Mouse (Mus musculus) small intestine, adult 10 weeks (tissue): Measurements from ENCODE around the gene Kctd20. TPM values are rescaled to one million over a fixed set of nuclear protein-coding genes. Genes with fewer than 3 reads are reported as not detected.

Source experiments
- polyA plus RNA-seq: library from polyadenylated mRNA; stranded (reverse); fragments of 350-450 nt; fragmentation: Illumina TruSeq; extraction: RNeasy Lipid Tissue Mini Kit (QIAGEN cat#74804); gene quantifications from one replicate; pipeline ENCODE4 v1.2.3, GENCODE M21; 2014; ENCODE audit warnings: low replicate concordance

The Kctd20 gene
- 24.6 TPM for polyA plus RNA-seq

DNA sequence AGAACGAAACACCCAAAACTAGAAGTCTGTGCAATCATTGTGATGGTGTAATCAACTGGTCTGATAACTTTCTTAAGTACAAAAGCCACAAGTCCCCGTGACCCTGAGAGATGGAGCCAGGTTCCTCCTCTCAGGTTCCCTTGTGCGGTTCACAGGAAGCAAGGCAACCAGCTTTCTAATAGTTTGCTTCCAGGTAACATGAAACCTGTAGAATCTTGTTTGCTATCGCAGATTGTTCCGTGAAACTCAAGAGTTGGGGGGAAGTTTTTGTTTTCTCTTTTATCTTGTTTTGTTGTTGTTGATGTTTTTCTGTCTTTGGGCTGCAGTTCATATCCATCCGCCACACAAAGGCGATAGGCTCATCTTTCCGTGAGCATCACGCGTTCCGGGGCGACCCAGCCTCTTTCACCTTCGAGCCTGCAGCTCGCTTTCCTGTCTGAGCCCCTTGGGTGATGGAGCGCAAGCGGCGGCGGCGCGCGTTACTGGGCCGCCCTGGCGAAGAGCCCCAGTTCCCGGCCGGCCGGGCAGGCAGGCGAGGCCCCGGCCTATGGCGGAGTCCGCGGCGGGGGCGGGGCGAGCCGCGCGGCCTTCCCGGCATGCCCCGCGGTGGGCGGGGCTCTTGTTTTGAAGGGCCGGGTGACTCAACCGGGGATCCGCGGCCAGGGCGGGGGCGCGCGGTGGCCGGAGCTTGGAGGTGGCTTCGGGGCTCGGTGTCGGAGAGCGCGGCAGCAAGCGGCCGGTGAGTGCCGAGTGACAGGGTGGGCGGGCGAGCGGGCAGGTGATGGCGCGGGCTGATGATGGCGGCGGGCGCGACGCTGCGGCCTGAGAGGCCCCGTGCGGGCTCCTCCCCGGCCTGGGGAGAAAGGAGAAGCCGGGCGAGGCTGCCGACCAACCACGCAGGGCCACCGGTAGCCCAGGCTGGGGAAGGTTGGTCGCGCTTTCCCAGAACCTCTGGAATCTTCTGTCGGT is at the start of gene Kctd20:
Gene Kctd20 (plus strand): TSS at position 120 of the 969 bp plus-strand sequence.

DNA sequence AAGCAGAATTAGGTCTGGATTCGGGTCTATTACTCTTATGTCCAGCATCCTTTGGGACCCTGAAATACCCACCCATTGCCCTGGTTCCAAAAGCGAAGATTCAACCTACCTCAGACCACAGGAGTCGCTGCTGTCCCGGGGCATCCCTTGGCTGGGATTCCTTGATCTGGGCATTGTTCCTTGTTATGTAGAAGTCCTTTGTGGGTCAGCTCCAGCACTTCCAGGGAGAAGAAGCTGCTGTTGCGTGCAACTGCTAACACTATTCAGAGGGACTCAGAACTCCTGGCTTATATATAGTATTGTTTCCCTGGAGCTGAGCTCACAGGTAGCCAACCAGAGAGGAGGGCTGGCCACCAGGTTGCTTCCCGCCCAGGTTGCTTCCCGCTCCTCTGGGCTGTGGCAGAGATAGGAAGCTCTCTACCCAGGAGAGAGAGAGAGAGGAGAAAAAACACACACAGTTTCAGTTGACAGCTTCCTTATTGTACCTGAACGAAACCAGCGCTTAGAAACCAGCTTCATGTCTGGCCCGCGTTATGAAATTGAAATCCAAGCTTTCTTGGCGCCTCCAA is 36.6 kb upstream of the Kctd20 start, which contains the start of gene 4930539E08Rik:
Gene 4930539E08Rik (minus strand): TSS at position 265 of the 569 bp plus-strand sequence.

DNA sequence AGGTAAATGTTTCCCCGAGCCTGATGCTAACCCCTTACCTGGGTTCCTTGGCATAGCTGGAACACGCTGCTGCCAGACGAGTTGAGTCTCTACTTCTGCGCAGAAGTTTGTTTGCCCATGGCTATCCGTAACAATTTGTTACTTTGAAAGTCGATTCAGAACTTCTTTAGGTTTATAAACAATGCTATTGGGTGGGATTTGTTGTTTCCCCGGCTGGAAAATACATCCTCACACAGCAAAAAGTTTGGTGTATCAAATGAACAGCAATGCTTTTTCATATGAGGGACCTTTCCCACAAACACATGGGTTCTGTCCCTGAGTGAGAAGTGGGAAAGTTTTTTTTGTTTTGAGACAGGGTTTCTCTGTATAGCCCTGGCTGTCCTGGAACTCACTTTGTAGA is 8.0 kb upstream of the Kctd20 start, which contains the start of gene Pxt1:
Gene Pxt1 (minus strand): TSS at position 101 of the 400 bp plus-strand sequence.

DNA sequence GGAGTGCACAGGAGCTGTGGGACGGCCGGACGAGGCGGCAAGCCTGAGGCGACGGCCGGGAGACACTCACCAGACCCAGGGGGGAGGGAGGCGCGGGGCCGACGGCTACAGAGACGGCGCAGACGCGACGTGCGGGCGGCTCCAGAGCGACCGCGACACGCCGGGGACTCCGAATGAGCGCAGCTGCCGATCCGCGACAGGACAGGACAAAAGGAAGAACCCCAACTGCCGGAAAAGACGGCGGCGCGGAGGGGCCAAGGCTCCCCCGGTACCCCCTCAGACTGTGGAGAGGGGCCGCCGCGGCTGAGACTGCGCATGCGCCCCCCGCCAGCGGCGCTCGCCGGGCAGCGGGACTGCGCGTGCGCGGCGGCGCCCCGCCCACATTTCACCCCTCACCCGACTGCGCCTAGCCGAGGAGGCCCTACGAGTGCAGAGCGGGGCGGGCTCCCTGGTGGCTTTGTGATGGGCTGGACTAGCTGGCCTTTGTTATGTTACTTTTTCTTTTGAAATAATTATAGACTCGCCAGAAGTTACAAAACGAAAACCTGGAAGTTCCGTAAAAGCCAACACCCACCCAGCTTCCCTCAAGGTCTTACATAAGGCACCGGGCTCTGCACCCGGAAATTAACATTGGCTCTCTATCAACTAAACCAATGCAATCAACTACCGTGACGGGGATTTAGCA is 56.0 kb downstream of the Kctd20 start, which contains the start of gene Stk38:
Gene Stk38 (minus strand): TSS at position 355 of the 685 bp plus-strand sequence.

Other genes with a start within 250 kb of the Kctd20 start
- gene AC170998.1, start 225.9 kb upstream of the Kctd20 start, polyA plus RNA-seq, result 1.7 TPM
- gene Mapk13, start 182.7 kb upstream of the Kctd20 start, polyA plus RNA-seq, result 3.9 TPM
- 34.0 TPM for gene Brpf3, start 150.9 kb upstream of the Kctd20 start, polyA plus RNA-seq
- gene Pnpla1, start 93.5 kb upstream of the Kctd20 start, polyA plus RNA-seq, result 0.33 TPM
- 19.5 TPM for gene 4930539E08Rik, start 36.6 kb upstream of the Kctd20 start, polyA plus RNA-seq
- gene Pxt1, start 8.1 kb upstream of the Kctd20 start, polyA plus RNA-seq, result not detected
- gene Stk38, start 56.0 kb downstream of the Kctd20 start, polyA plus RNA-seq, result 155 TPM
- 477 TPM for gene Srsf3, start 80.7 kb downstream of the Kctd20 start, polyA plus RNA-seq
- 96.2 TPM for gene Cdkn1a, start 139.0 kb downstream of the Kctd20 start, polyA plus RNA-seq
- not detected for gene Rab44, start 162.2 kb downstream of the Kctd20 start, polyA plus RNA-seq